ENCODE assay signal across 13 mouse cellular contexts in the genomic region with DNA sequence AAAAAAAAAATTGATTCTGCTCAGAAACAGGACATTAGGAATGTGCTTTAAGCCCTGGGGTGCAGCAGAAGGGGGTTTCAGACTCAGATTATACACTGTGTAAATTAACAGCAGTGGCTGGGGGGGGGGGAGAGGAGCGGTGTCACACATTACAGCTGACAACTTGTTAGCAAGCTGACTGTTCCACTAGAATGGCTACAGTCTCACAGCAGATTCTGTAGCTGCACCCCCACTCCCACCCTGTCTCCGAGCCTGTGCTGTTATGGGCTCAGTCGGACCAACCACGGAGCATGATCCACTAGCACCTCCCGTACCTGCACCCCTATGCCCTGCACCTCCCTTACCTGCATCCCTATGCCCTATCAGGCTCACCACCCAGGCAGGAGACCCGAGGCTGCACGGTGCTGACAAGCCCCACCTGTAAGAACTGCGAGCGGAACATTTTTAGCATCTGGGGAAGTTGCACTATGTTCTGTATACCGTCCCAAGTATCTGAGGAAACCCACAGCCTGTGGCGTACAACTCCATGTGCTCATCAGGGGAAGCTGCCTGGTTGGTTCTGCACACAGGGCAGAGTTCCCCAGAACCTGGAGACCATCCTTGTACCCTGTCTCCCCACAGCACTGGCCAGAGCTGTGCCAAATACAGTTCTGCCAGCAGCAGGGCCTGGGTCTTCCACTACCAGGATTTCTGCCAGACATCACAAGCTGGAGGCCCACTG. TPM values are rescaled to one million over a fixed set of nuclear protein-coding genes. Genes with fewer than 3 reads are reported as not detected.
A peak's percentile ranks its signal among the peaks of the same experiment; 100 is the strongest.
DNase-seq lines count a peak whose midpoint lies in the region; ATAC-seq lines count a peak whose summit lies in the region.
"Had no signal": no experiment of that assay in that cellular context is flagged by ENCODE, and none has a peak within 500 bp of the region (broad histone marks: within the 10 kb centered on the region; RNA-seq: fewer than 3 reads in every experiment).

No protein-coding gene starts in this region.

- no peak overlapping the region for H3K4me3 ChIP-seq in forebrain, embryonic 12.5 days (replicated peaks)
- no peak overlapping the region for H3K4me3 ChIP-seq in forebrain, embryonic 10.5 days
- H3K4me3 ChIP-seq in hindbrain, embryonic 13.5 days, result no peak overlapping the region
- no peak overlapping the region for H3K4me3 ChIP-seq in hindbrain, embryonic 10.5 days
- no peak overlapping the region for H3K4me3 ChIP-seq in forebrain, embryonic 16.5 days (replicated peaks; ENCODE audit: low read length)
- peak overlapping the region; percentile 59 for H3K4me3 ChIP-seq in megakaryocyte, embryonic 14.5 days (replicated peaks)
- no peak overlapping the region for H3K4me3 ChIP-seq in kidney, embryonic 14.5 days (ENCODE audit: low read length)
- H3K4me3 ChIP-seq: kidney, embryonic 15.5 days; lung, embryonic 15.5 days; midbrain, embryonic 12.5 days had no signal

- H3K27ac ChIP-seq in forebrain, embryonic 12.5 days, result peak overlapping the region; percentile 6; the same call in 1 of the 2 replicates
- no peak overlapping the region for H3K27ac ChIP-seq in forebrain, embryonic 10.5 days
- no peak overlapping the region for H3K27ac ChIP-seq in hindbrain, embryonic 13.5 days
- H3K27ac ChIP-seq in hindbrain, embryonic 10.5 days, result no peak overlapping the region
- no peak overlapping the region; the same call in 1 of the 2 replicates for H3K27ac ChIP-seq in forebrain, embryonic 16.5 days (ENCODE audit: low read length)
- H3K27ac ChIP-seq in kidney, embryonic 14.5 days (ENCODE audit: low read depth, low read length), result no peak overlapping the region
- H3K27ac ChIP-seq: kidney, embryonic 15.5 days; lung, embryonic 15.5 days; midbrain, embryonic 12.5 days had no signal

- H3K9me3 ChIP-seq in forebrain, embryonic 12.5 days, result no peaks in the 10 kb centered on the region
- no peaks in the 10 kb centered on the region for H3K9me3 ChIP-seq in forebrain, embryonic 10.5 days
- H3K9me3 ChIP-seq in hindbrain, embryonic 13.5 days, result no peaks in the 10 kb centered on the region
- no peaks in the 10 kb centered on the region for H3K9me3 ChIP-seq in hindbrain, embryonic 10.5 days
- H3K9me3 ChIP-seq in forebrain, embryonic 16.5 days (ENCODE audit: control insufficient read depth, low read length), result no peaks in the 10 kb centered on the region
- H3K9me3 ChIP-seq in megakaryocyte, embryonic 14.5 days, result no peaks in the 10 kb centered on the region
- no peaks in the 10 kb centered on the region for H3K9me3 ChIP-seq in kidney, embryonic 14.5 days (ENCODE audit: control insufficient read depth, low read length)
- H3K9me3 ChIP-seq: kidney, embryonic 15.5 days; lung, embryonic 15.5 days; midbrain, embryonic 12.5 days had no signal

- no peak for DNase-seq in forebrain, embryonic 10.5 days (ENCODE audit: extremely low spot score, low spot score)
- DNase-seq in hindbrain, embryonic 10.5 days (ENCODE audit: low spot score), result no peak
- DNase-seq in adrenal gland, adult (ENCODE audit: inconsistent age in 2 of 2, low spot score in 1 of 2), result no peak
- DNase-seq: adrenal gland, adult 8-10 months; spleen, adult 18-20 months had no signal

- no peak overlapping the region for H3K4me2 ChIP-seq in forebrain, embryonic 12.5 days
- H3K4me2 ChIP-seq in hindbrain, embryonic 13.5 days, result no peak overlapping the region
- no peak overlapping the region for H3K4me2 ChIP-seq in forebrain, embryonic 16.5 days (ENCODE audit: low read length)
- H3K4me2 ChIP-seq in kidney, embryonic 14.5 days (replicated peaks; ENCODE audit: low read depth, low read length), result no peak overlapping the region
- H3K4me2 ChIP-seq: kidney, embryonic 15.5 days; lung, embryonic 15.5 days; midbrain, embryonic 12.5 days had no signal

- H3K36me3 ChIP-seq in forebrain, embryonic 12.5 days (replicated peaks), result no peaks in the 10 kb centered on the region; the same call in 1 of the 2 replicates
- H3K36me3 ChIP-seq in forebrain, embryonic 10.5 days (replicated peaks), result peaks cover 1% of the 10 kb centered on the region
- no peaks in the 10 kb centered on the region; the same call in 1 of the 2 replicates for H3K36me3 ChIP-seq in hindbrain, embryonic 13.5 days
- no peaks in the 10 kb centered on the region for H3K36me3 ChIP-seq in hindbrain, embryonic 10.5 days
- no peaks in the 10 kb centered on the region for H3K36me3 ChIP-seq in forebrain, embryonic 16.5 days (ENCODE audit: control insufficient read depth, insufficient read depth)
- H3K36me3 ChIP-seq in megakaryocyte, embryonic 14.5 days (replicated peaks; ENCODE audit: low read length), result no peaks in the 10 kb centered on the region
- no peaks in the 10 kb centered on the region for H3K36me3 ChIP-seq in kidney, embryonic 14.5 days (ENCODE audit: control insufficient read depth, insufficient read depth, low read length)
- H3K36me3 ChIP-seq: kidney, embryonic 15.5 days; lung, embryonic 15.5 days had no signal

- no peak overlapping the region for H3K9ac ChIP-seq in forebrain, embryonic 12.5 days
- H3K9ac ChIP-seq in hindbrain, embryonic 13.5 days, result peak overlapping the region; percentile 35; the same call in 1 of the 2 replicates
- H3K9ac ChIP-seq in forebrain, embryonic 16.5 days (replicated peaks; ENCODE audit: low read depth, low read length), result no peak overlapping the region
- H3K9ac ChIP-seq in kidney, embryonic 14.5 days (ENCODE audit: low read depth, low read length), result no peak overlapping the region
- H3K9ac ChIP-seq: kidney, embryonic 15.5 days; lung, embryonic 15.5 days; midbrain, embryonic 12.5 days had no signal

- no peaks in the 10 kb centered on the region for H3K27me3 ChIP-seq in forebrain, embryonic 12.5 days
- H3K27me3 ChIP-seq in forebrain, embryonic 10.5 days (ENCODE audit: poor library complexity, severe bottlenecking), result no peaks in the 10 kb centered on the region
- no peaks in the 10 kb centered on the region for H3K27me3 ChIP-seq in hindbrain, embryonic 13.5 days
- no peaks in the 10 kb centered on the region for H3K27me3 ChIP-seq in hindbrain, embryonic 10.5 days (ENCODE audit: insufficient read depth, poor library complexity, severe bottlenecking)
- no peaks in the 10 kb centered on the region for H3K27me3 ChIP-seq in forebrain, embryonic 16.5 days (replicated peaks; ENCODE audit: control insufficient read depth, insufficient read depth, low read length)
- peaks cover 30% of the 10 kb centered on the region for H3K27me3 ChIP-seq in megakaryocyte, embryonic 14.5 days (replicated peaks)
- H3K27me3 ChIP-seq in kidney, embryonic 14.5 days (ENCODE audit: control insufficient read depth, insufficient read depth, low read length), result no peaks in the 10 kb centered on the region
- H3K27me3 ChIP-seq: kidney, embryonic 15.5 days; lung, embryonic 15.5 days; midbrain, embryonic 12.5 days had no signal

- ATAC-seq in forebrain, embryonic 12.5 days (ENCODE audit: low FRiP score), result no peak
- ATAC-seq in hindbrain, embryonic 13.5 days (ENCODE audit: low FRiP score), result no peak
- peak; percentile 41 for ATAC-seq in forebrain, embryonic 16.5 days
- no peak for ATAC-seq in kidney, embryonic 14.5 days (ENCODE audit: low FRiP score, low TSS enrichment)

- 88% methylated on average over 11 of the region's 11 CpGs for WGBS in forebrain, embryonic 12.5 days
- 92% methylated on average over 11 of the region's 11 CpGs for WGBS in forebrain, embryonic 10.5 days
- WGBS in hindbrain, embryonic 13.5 days, result 82% methylated on average over 11 of the region's 11 CpGs
- 86% methylated on average over 11 of the region's 11 CpGs for WGBS in hindbrain, embryonic 10.5 days
- 81% methylated on average over 11 of the region's 11 CpGs for WGBS in forebrain, embryonic 16.5 days
- WGBS in kidney, embryonic 14.5 days, result 66% methylated on average over 11 of the region's 11 CpGs

- peaks cover 33% of the 10 kb centered on the region for H3K4me1 ChIP-seq in forebrain, embryonic 12.5 days
- H3K4me1 ChIP-seq in forebrain, embryonic 10.5 days, result peaks cover 53% of the 10 kb centered on the region
- H3K4me1 ChIP-seq in hindbrain, embryonic 13.5 days (replicated peaks), result peaks cover 54% of the 10 kb centered on the region
- peaks cover 54% of the 10 kb centered on the region for H3K4me1 ChIP-seq in hindbrain, embryonic 10.5 days (replicated peaks)
- peaks cover 15% of the 10 kb centered on the region for H3K4me1 ChIP-seq in forebrain, embryonic 16.5 days (replicated peaks; ENCODE audit: control insufficient read depth, insufficient read depth, low read length)
- no peaks in the 10 kb centered on the region; the same call in 1 of the 2 replicates for H3K4me1 ChIP-seq in megakaryocyte, embryonic 14.5 days
- peaks cover 31% of the 10 kb centered on the region; the same call in 1 of the 2 replicates for H3K4me1 ChIP-seq in kidney, embryonic 14.5 days (ENCODE audit: control insufficient read depth, insufficient read depth, low read length)

RNA-seq across cellular contexts. Expression of a gene that starts 26.6 kb away (rescaled TPM):
- 33.2 and 37.2 TPM in 2 replicates for polyA plus RNA-seq in forebrain, embryonic 12.5 days (2016; fragmentation: Nextera tagmentation; extraction: Ambion mirVana)
- 13.1 and 15.4 TPM in 2 replicates for polyA plus RNA-seq in forebrain, embryonic 10.5 days (2016; fragmentation: Nextera tagmentation; extraction: Ambion mirVana)
- 24.7 and 26.5 TPM in 2 replicates for polyA plus RNA-seq in hindbrain, embryonic 13.5 days (2015; fragmentation: Nextera tagmentation; extraction: Ambion mirVana)
- polyA plus RNA-seq in hindbrain, embryonic 10.5 days (2016; fragmentation: Nextera tagmentation; extraction: Ambion mirVana), result 13.9 and 20.1 TPM in 2 replicates
- polyA plus RNA-seq in forebrain, embryonic 16.5 days (2015; fragmentation: Nextera tagmentation; extraction: Ambion mirVana), result 32.8 and 33.4 TPM in 2 replicates
- polyA plus RNA-seq in megakaryocyte, embryonic 14.5 days (2012; ENCODE audit: insufficient read depth, low replicate concordance), result 0.40 and 0.78 TPM in 2 replicates
- 6.6 and 12.9 TPM in 2 replicates for polyA plus RNA-seq in kidney, embryonic 14.5 days (2014; fragmentation: Nextera tagmentation; extraction: Ambion mirVana)
